Mouse (Mus musculus): Measurements from ENCODE around the gene Slamf6.

- TF ChIP-seq MYOD1 (IDR thresholded peaks at IDR 0.05; ENCODE audit: control insufficient read depth in 1 of 3, insufficient read length in 2 of 3, low read depth in 2 of 3) = no peak
- no peak for TF ChIP-seq USF1 (IDR thresholded peaks at IDR 0.05; ENCODE audit: low read depth)
- TF ChIP-seq POLR2A (IDR thresholded peaks at IDR 0.05; ENCODE audit: insufficient read length, low read depth) = no peak
- TF ChIP-seq POLR2AphosphoS2 (IDR thresholded peaks at IDR 0.05; ENCODE audit: insufficient read length, low read depth) = no peak
- no peak for TF ChIP-seq MAX (IDR thresholded peaks at IDR 0.05; ENCODE audit: low read depth)
- TF ChIP-seq SRF (IDR thresholded peaks at IDR 0.05; ENCODE audit: control insufficient read depth, insufficient read length, low read depth) = no peak
- TF ChIP-seq CEBPB (IDR thresholded peaks at IDR 0.05; ENCODE audit: insufficient read depth, poor library complexity, severe bottlenecking) = no peak
- no peak for TF ChIP-seq E2F4 (IDR thresholded peaks at IDR 0.05; ENCODE audit: insufficient read depth)
- TF ChIP-seq REST (IDR thresholded peaks at IDR 0.05; ENCODE audit: insufficient read depth, insufficient read length) = no peak
- TF ChIP-seq TCF12 (IDR thresholded peaks at IDR 0.05; ENCODE audit: insufficient read depth, poor library complexity, severe bottlenecking) = no peak
- TF ChIP-seq MYOG (IDR thresholded peaks at IDR 0.05; ENCODE audit: control insufficient read depth in 1 of 3, insufficient read depth in 1 of 3, insufficient read length in 2 of 3, low read depth in 2 of 3) = no peak
- TF ChIP-seq TCF3 (IDR thresholded peaks at IDR 0.05; ENCODE audit: insufficient read length, low read depth) = no peak
These were observed 37.8 kb downstream of the Slamf6 start for GRCm38 (mm10) chr1:171955071-171955470.

Data from myocyte (in vitro differentiated cells).